Mouse (Mus musculus) left cerebral cortex, adult 2 months (tissue): Measurements from ENCODE around the gene Wrap73. TPM values are rescaled to one million over a fixed set of nuclear protein-coding genes. Genes with fewer than 3 reads are reported as not detected.

Experiments
- DNase-seq, 2 experiments: peaks; one replicate each; pipeline ENCODE4 v3.0.0; 2021 to 2022; ENCODE audit warnings: low spot score in 2 of 2, mixed read lengths in 1 of 2; ENCODE audit errors: extremely low spot score in 1 of 2
- H3K27ac ChIP-seq: fragments of 200-600 bp; 2 replicates; pipeline ENCODE4 v1.8.1; 2022
- H3K4me3 ChIP-seq: fragments of 200-600 bp; 2 replicates; pipeline ENCODE4 v1.8.1; 2022
- CTCF ChIP-seq: fragments of 200-600 bp; IDR thresholded peaks from 2 replicates; pipeline ENCODE4 v1.8.1; 2022; ENCODE audit warnings: antibody characterized with exemption, mild to moderate bottlenecking, moderate library complexity
- intact Hi-C: fragments of 180-260 bp; cut with DNase I; formaldehyde crosslinking; loops from one replicate; pipeline ENCODE4 v1.15.1; 2025
- total RNA-seq, 2 experiments: library from RNA; stranded (reverse); gene quantifications; 2 replicates each; pipeline ENCODE4 v1.2.3; 2021

The Wrap73 gene
- total RNA-seq, 2 experiments from 2014 or later = 29.4 to 35.2 TPM

DNA sequence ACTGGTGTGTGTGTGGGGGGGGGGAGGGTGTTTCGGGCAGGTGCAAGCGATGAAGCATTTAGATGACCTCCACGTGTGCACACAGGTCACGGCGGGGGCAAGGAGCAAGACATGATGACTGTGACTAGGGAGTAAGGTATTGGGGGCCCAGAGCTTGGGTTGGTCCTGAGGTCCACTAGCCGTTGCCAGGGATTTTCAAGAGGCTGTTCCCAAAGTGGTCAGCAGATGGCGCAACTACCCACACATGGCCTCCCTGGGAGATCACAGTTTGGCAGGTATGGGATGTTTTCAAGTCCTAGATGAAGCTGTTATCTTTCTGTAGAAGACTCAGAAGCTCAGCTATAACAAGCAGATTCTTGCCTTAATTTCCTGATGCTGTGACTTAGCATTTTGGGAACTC is 21.1 kb downstream of the Wrap73 start:
- peak; percentile 64 to 78 for DNase-seq
- intact Hi-C loops = loop anchor here (1.0 to 10.0 kb wide), 3 partner anchors 44 to 664 kb away; no protein-coding TSS in a partner anchor
- H3K4me3 ChIP-seq = no peak overlapping the region
- peak; percentile 82 for TF ChIP-seq CTCF
- H3K27ac ChIP-seq = no peak overlapping the region

- peak; percentile 71 for TF ChIP-seq CTCF
- intact Hi-C loops = loop anchor here (10.0 kb wide), 1 partner anchor 108 kb away; no protein-coding TSS in a partner anchor
- peak in 1 of 2 experiments; percentile 60 for DNase-seq
- Histone ChIP-seq H3K27ac (no peak overlapping the region), H3K4me3 (no peak overlapping the region)
Observed at GRCm38 (mm10) chr4:154167053-154167452, 24.9 kb downstream of the Wrap73 start.

GRCm38 (mm10) chr4:154170021-154170420 is 27.8 kb downstream of the Wrap73 start:
- TF ChIP-seq CTCF = no peak
- DNase-seq = no peak
- intact Hi-C loops = no loop called here
- peak overlapping the region; percentile 11; the same call in 1 of the 2 replicates for H3K4me3 ChIP-seq
- no peak overlapping the region for H3K27ac ChIP-seq

DNA sequence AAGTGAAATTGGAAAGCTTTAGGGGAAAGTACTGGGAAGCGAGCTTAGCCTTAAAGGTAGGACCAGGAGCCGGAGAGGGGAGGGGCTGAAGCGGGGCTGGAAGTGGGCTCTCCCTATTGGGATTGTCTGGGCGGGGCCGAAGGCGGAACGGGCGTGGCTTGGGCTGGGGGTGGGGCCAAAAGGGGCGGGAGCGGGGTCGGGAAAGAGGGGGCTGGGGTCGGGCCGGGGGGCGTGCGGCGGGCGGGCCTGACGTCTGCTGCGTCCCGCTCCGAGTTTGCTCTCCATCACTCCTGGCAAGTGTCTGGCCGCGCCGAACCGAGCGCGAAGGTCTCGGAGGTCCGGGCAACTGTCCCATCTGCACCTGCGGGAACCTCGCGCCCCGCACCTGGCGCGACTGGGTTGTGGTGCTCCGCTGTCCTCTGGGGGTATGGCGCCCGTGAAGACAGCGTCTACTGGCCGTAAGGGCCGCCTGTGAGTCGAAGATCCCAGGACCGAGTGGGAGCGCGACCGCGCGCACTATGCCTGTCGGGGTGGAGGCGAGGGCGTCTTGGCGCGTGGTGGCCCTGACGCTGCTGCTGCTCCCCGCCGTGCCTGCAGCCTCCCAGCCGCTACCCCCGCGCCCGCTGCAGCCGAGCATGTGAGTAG is 28.5 kb downstream of the Wrap73 start, which contains the start of gene Megf6:
Gene Megf6, plus strand, starts transcription at position 225 of the 645 bp plus-strand sequence.
- DNase-seq = no peak
- TF ChIP-seq CTCF = no peak
- Histone ChIP-seq H3K4me3 (peak within 1 kb of the TSS; percentile 47), H3K27ac (no peak within 1 kb of the TSS; the same call in 1 of the 2 replicates)
- intact Hi-C loops = no loop called here

- no peak for TF ChIP-seq CTCF
- DNase-seq = no peak
- intact Hi-C loops = no loop called here
- Histone ChIP-seq H3K4me3 (peak overlapping the region; percentile 47), H3K27ac (no peak overlapping the region; the same call in 1 of the 2 replicates)
Observed at GRCm38 (mm10) chr4:154171151-154171930, 29.2 kb downstream of the Wrap73 start.

GRCm38 (mm10) chr4:154171931-154172604 is 29.9 kb downstream of the Wrap73 start:
- H3K27ac ChIP-seq = no peak overlapping the region
- no peak overlapping the region for H3K4me3 ChIP-seq
- intact Hi-C loops = no loop called here
- no peak for DNase-seq
- TF ChIP-seq CTCF = no peak

DNA sequence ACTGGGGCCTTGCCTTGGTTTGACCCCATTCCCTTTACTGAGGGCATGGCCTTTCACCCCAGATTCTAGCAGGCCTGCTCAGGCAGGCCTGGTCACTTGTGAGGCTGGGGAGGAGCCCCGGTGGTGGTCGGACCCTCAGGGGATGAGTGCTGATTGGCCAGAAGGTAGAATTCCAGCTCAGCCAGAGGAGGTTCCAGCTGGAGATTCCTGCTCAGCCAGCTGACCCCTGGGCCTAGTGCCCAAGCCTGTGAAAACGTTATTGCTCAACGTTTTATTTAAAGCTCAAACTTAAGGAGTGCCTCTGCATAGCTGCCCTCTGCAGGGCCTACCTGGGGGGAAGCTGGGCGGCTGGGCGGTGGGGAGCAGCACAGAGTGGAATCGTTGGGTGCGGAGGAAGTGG is 35.1 kb downstream of the Wrap73 start:
- no peak for TF ChIP-seq CTCF
- DNase-seq = no peak

DNA sequence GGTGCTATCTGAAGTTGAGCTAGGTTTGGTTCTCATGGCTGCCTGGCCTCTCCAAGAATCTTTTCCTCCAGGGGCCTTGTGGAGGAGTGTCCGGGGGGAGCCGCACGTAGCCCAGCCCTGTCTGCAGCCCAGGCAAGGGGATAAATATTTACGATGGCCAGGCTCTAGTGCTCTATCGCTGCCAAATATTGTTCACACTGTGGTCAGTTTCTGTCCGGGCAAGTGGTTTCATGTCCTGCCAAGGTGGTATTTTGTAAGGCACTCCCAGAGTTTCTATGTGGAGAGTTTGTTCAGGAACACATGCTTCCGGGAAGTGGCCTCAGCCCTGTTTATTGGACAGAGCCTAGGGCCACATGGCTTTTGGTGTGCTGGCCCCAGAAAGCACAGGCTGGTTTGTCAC is 38.8 kb downstream of the Wrap73 start:
- intact Hi-C loops = no loop called here
- no peak for DNase-seq
- no peak for TF ChIP-seq CTCF
- Histone ChIP-seq H3K4me3 (no peak overlapping the region), H3K27ac (peak overlapping the region; percentile 15; the same call in 1 of the 2 replicates)

More for the DNA sequence above, 35.1 kb downstream of the Wrap73 start:
- H3K4me3 ChIP-seq = no peak overlapping the region
- intact Hi-C loops = no loop called here
- H3K27ac ChIP-seq = no peak overlapping the region

DNA sequence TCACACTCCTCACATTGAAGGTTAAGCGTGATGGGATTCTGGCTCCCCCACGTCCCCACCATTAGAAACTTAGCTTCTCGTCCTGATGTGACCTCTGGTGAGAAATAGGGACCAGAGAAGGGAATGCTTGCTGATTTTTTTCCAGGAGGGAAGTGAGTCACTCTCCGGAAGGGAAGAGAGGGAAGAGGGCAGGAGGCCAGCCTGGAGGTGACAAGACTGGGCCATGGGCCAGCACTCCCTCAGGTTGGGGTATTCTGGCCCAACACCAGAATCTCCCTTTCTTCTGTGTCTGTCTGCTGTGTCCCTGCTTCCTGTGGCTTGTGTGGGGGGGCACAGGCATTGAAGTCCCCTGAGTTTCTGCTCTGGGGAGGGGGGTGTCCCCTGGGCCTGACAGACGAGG is 41.4 kb downstream of the Wrap73 start:
- intact Hi-C loops = no loop called here
- no peak for DNase-seq
- Histone ChIP-seq H3K4me3 (no peak overlapping the region), H3K27ac (no peak overlapping the region)
- TF ChIP-seq CTCF = no peak

GRCm38 (mm10) chr4:154185001-154185400 is 42.8 kb downstream of the Wrap73 start:
- H3K27ac ChIP-seq = no peak overlapping the region
- no peak overlapping the region for H3K4me3 ChIP-seq
- no peak for DNase-seq
- intact Hi-C loops = no loop called here
- no peak for TF ChIP-seq CTCF

GRCm38 (mm10) chr4:154186002-154186537 is 43.9 kb downstream of the Wrap73 start:
- intact Hi-C loops = no loop called here
- no peak overlapping the region for H3K27ac ChIP-seq
- DNase-seq = no peak
- TF ChIP-seq CTCF = no peak
- H3K4me3 ChIP-seq = no peak overlapping the region
